Mouse (Mus musculus) B cell, adult 2 months (primary cell): ENCODE data around the gene Ube2m.

Experiments used
- DNase-seq, 2 experiments: peaks; one replicate each; pipeline ENCODE4 v3.0.0; 2022

Gene Ube2m

GRCm38 (mm10) chr7:12998053-12998452 is 40.0 kb downstream of the Ube2m start, which contains the start of gene Slc27a5:
TSS of gene Slc27a5 (minus strand) at chr7:12998192.
- DNase-seq: no peak

DNA sequence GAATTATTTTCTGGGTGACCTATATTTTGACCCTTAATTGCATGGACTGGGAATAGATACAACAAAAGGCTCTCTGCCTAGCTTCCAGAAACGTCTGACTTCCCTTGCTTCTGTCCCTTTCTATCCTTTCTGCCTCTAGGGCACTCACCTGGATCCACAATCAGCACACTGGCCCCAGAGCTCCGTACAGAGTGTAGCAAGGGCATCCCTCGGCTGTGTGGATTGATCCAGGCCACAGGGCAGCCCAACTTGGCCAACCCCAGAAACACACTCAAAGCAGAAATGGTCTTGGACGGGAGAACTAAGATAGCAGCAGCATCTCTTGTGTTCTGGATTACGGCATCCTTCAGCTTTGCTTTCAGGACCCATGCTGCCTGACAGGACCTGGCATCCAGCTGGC is 40.8 kb downstream of the Ube2m start:
- DNase-seq: no peak

DNA sequence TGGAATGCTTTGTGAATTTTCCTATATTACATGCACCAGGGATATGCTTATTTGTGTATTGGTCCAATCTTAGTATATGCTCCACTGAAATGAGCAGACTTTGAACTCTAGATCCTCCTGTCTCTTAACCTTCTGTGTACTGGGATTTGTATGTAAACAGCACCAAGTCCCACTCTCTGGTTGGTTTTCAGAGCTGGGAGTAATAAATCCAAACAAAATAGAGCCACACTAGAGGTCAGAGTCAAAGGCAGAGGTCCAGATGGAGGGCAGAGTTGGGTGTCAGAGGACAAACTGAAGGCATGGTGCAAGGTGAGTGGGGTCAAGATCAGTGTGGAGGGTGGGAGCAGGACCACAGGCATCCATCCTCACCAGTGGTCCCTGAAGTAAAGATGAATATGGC is 42.2 kb downstream of the Ube2m start:
- no peak for DNase-seq

DNA sequence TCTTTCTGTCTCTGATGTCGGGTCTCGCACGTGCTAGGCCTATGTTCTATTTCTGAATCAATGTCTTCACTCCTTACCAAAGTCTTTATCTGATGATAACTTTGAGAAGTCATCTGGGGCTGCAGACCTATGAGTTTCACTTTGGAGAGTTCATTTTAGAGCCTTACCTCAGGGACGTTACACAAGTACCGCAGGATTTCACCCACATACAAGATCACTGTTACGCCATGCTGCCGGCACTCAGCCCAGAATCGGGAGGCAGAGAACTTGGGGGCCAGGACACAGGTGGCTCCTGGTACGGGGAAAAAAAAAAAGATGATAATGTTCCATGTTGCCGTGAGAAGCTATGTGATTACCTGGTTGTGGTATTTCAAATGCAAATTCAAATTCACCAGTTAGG is 44.9 kb downstream of the Ube2m start:
- no peak for DNase-seq

- DNase-seq: peak; percentile 73 to 74
Measured at GRCm38 (mm10) chr7:12992222-12992621, 45.9 kb downstream of the Ube2m start.

- no peak for DNase-seq
Measured at GRCm38 (mm10) chr7:12987409-12988189, 50.5 kb downstream of the Ube2m start.

- no peak for DNase-seq
Measured at GRCm38 (mm10) chr7:12986906-12987305, 51.2 kb downstream of the Ube2m start.

DNA sequence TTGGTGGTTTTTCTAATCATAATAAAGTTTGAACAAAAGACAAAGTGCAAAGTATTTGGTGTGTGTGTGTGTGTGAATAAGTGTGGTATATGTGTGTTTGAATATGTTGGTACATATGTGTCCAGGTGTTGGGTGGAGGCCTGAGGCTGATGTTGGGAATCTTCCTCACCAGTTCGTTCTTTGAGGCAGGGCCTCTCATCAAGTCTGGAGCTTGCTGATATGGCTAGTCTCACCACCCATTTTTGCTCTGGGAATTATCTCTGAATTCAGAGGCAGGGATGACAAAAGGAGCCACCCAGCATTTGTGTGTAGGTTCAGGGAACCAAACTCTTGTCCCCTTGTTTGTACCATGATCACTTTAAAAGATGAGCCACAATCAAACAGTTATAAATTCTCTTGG is 52.4 kb downstream of the Ube2m start:
- no peak for DNase-seq
